Mouse (Mus musculus) retina, embryonic 14.5 days (tissue): ENCODE measurements around the gene Wdr81.
A peak's percentile ranks its signal among the peaks of the same experiment; 100 is the strongest.

Source experiments
- DNase-seq: peaks from one replicate; pipeline ENCODE4 v3.0.0-alpha.2; 2015; ENCODE audit warnings: low spot score

Wdr81 gene

GRCm38 (mm10) chr11:75438194-75438593 lies 16.3 kb downstream of the Wdr81 start:
- DNase-seq: no peak

DNA sequence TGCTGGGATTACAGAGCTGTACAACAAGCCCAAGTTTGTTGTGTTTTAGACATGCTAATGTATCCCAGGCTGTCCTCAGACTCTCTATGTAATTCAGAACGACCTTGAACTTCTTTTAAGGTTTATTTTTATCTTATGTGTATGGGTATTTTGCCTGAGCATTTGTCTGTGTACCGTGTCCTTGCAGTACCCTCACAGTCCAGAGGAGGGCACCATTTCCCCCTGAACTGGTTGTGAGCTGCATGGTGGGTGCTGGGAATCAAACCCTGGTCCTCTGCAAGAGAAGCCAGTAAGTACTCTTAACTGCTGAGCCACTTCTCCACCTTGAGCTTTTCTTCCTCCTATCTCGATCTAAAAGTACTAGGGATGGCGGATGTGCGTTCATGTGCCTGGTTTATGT lies 20.4 kb downstream of the Wdr81 start:
- DNase-seq: no peak

- no peak for DNase-seq
Observed at GRCm38 (mm10) chr11:75431307-75431706, 23.2 kb downstream of the Wdr81 start.

DNA sequence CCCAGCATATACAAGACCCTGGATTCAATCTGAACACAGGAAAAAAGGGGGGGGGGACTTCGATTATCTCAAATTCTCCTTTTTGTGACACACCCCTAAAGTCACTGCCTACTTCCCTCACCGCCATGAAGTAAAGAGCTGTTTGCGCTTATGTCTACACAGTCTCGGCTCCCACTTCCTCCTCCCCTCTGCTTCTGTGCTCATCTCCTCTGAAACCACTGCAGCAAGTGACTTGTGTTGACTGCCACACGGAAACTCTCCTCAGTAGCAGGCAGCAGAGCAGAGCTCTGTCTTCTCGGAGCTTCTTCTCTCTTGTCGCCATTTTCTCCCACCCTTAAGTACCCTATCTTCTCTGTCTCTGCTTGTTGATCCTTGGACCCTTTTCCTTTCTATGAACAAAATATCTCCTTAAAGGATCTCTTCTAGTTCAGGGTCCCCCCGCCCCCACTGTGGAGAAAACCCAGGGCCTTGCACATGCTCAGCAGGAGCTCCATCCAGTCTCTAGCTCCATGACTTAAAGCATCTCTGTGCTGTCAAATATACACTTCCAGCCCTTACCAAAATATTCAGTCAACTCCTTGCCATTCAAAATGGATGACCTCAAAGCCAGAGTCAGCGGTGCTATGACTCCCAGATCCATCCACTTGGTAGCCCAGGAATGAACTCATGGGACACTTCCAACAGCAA lies 25.4 kb downstream of the Wdr81 start:
- no peak for DNase-seq

DNA sequence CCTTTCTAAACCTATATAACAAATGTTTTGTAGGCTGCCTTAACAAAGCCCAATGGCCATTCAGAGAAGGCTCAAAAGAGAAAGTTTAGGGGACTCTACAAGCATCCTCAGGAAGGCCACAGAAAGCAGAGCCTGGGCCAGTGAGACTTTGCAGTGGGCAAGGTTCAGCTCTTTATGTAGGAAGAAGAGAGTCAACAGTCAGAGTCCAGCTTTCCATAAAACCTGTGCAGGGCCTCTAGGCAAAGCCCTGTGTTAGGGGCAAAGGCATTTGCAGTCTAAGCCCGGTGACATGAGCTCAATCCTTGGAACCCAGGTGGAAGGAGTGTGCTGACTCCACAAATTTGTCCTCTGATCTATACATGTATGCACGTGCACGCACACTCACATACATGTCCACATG lies 30.1 kb downstream of the Wdr81 start:
- DNase-seq: no peak

DNA sequence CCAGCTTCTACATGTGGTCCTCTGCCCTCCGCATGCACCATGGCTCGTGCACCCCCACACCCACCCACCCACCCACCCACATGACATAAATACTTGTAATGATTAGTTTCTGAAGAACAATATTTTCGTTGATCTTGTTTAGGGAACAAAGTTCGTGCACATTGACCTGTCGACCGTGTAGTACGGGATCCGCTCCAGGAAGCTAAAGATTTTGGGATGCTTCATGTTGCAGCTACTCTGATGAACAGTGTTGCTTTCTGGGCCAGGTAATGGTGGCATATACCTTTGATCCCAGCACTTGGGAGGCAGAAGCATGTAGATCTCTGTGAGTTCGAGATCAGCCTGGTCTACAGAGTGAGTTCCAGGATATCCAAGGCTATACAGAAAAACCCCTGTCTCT lies 30.5 kb downstream of the Wdr81 start:
- no peak for DNase-seq

DNA sequence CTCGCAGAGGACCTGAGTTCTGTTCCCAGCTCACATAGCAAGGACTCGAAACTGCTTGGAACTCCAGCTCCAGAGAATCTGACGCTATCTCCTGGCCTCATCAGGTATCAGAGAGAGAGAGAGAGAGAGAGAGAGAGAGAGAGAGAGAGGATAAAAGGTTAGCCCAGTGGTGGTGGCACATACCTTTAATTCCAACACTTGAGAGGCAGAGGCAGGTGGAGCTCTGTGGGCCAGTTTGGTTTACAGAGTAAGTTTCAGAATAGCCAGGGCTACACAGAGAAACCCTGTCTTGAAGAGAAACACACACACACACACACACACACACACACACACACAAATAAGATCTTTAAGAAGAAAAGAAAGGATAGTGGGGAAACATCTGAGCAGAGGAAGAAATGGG lies 31.4 kb downstream of the Wdr81 start:
- no peak for DNase-seq

- no peak for DNase-seq
Observed at GRCm38 (mm10) chr11:75422013-75422792, 32.3 kb downstream of the Wdr81 start, which contains the start of gene Serpinf1. TSS of gene Serpinf1 (minus strand) at chr11:75422701.

GRCm38 (mm10) chr11:75421375-75422012 lies 33.0 kb downstream of the Wdr81 start:
- DNase-seq: peak; percentile 38

GRCm38 (mm10) chr11:75420810-75421374 lies 33.6 kb downstream of the Wdr81 start:
- no peak for DNase-seq

GRCm38 (mm10) chr11:75420037-75420436 lies 34.5 kb downstream of the Wdr81 start:
- no peak for DNase-seq

DNA sequence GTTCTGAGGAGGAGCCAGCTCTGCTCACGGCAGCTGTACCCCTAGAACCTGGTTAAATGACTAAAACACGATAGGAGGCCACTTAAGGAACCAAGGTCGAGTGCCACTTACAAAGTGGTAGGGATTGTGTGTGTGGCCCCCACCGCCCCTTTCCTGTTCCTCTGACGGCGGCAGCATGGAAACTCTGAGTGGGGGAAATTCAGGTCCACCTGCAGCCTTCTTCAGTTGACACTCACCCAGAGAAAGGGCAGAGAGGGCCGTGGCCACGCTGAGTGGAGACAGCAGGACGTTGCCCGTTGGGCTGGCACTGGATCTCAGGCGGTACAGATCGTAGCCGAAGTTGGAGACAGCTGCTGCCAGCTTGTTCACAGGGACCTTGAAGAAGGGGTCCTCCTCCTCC lies 38.5 kb downstream of the Wdr81 start:
- DNase-seq: no peak

- DNase-seq: no peak
Observed at GRCm38 (mm10) chr11:75415096-75415495, 39.4 kb downstream of the Wdr81 start.

DNA sequence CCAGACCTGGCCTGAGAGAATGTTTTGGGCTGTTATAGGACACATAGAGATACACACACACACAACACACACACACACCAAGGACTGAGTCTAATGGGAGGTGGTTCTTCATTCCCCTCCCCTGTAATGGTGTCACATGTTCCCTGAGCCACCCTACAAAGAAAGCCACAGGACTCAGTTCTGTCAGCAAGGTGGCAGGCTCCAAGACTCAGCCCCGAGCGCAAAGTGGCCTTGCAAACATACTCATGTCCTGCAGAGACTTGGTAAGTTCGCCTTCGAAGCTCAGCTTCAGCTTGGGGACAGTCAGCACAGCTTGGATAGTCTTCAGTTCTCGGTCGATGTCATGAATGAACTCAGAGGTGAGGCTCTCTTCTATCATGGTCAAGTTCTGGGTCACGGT lies 43.9 kb downstream of the Wdr81 start:
- DNase-seq: no peak

- DNase-seq: no peak
Observed at GRCm38 (mm10) chr11:75409679-75410575, 44.6 kb downstream of the Wdr81 start.

GRCm38 (mm10) chr11:75406865-75407264 lies 47.7 kb downstream of the Wdr81 start:
- DNase-seq: peak; percentile 44

GRCm38 (mm10) chr11:75406104-75406503 lies 48.4 kb downstream of the Wdr81 start:
- no peak for DNase-seq

GRCm38 (mm10) chr11:75404801-75405200 lies 49.7 kb downstream of the Wdr81 start:
- no peak for DNase-seq

GRCm38 (mm10) chr11:75403301-75404052 lies 51.0 kb downstream of the Wdr81 start:
- no peak for DNase-seq

DNA sequence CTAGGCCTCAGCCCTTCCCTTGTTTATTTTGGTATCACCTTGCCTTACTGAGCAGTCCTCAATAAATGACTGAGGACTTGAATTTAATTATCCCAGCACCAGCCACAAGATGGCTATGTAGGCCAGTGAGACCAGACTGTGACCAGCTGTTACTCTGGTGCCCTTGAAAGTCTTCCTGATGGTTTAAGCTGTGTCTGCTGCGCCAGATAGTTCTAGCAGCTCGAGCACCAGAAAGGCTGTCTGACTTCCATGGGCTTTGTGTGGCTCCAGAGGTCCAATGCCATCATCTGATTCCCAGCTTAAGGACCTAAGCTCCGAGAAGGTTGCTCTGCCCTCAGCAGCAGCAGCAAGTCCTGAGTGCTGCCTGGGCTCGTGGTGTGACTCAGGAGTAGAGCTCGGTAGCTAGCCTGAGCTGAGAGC lies 52.2 kb downstream of the Wdr81 start:
- peak; percentile 79 for DNase-seq

DNA sequence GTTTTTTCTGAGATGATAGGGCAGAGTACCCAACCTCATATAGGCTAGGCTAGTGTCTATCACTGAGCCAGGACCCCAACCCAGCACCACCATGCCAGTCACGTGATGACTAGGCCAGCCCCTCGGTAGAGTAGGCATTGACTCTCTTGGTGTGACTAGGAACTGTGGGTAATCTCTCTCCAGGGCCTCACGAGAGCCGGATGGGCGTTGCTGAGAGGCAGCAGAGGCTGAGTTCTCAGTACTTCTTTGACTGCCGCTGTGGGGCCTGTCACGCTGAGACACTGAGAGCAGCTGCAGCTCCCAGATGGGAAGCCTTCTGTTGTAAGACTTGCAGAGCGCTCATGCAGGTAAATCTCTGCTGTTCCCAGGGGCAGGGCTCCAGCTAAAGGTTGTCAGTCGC lies 54.4 kb downstream of the Wdr81 start:
- DNase-seq: no peak
